Comparison of ENCODE assay signal across 7 mouse cellular contexts in genomic region chr6:83506258-83507167, GRCm38 (mm10). TPM values are rescaled to one million over a fixed set of nuclear protein-coding genes. Genes with fewer than 3 reads are reported as not detected.
A peak's percentile ranks its signal among the peaks of the same experiment; 100 is the strongest.
DNase-seq lines count a peak whose midpoint lies in the region; ATAC-seq lines count a peak whose summit lies in the region.

Dguok (minus strand) TSS chr6:83506969.

- peak within 1 kb of the TSS; percentile 78 for H3K9ac ChIP-seq in embryonic facial prominence, embryonic 11.5 days (replicated peaks; ENCODE audit: low read length)
- H3K9ac ChIP-seq in midbrain, embryonic 13.5 days (replicated peaks): peak within 1 kb of the TSS; percentile 86

- no peaks in the 10 kb centered on the region for H3K4me1 ChIP-seq in embryonic facial prominence, embryonic 11.5 days (ENCODE audit: control insufficient read depth, insufficient read depth, low read length)
- H3K4me1 ChIP-seq in limb, embryonic 10.5 days: peaks cover 16% of the 10 kb centered on the region
- H3K4me1 ChIP-seq in midbrain, embryonic 13.5 days (replicated peaks): peaks cover 20% of the 10 kb centered on the region

- no peaks in the 10 kb centered on the region for H3K27me3 ChIP-seq in embryonic facial prominence, embryonic 11.5 days (ENCODE audit: control insufficient read depth, insufficient read depth, low read length)
- H3K27me3 ChIP-seq in limb, embryonic 10.5 days (ENCODE audit: low read depth, poor library complexity, severe bottlenecking): no peaks in the 10 kb centered on the region
- H3K27me3 ChIP-seq in midbrain, embryonic 13.5 days: no peaks in the 10 kb centered on the region

- peak within 1 kb of the TSS; percentile 92 for H3K27ac ChIP-seq in embryonic facial prominence, embryonic 11.5 days (replicated peaks; ENCODE audit: low read depth, low read length)
- peak within 1 kb of the TSS; percentile 92 for H3K27ac ChIP-seq in limb, embryonic 10.5 days
- peak within 1 kb of the TSS; percentile 92 for H3K27ac ChIP-seq in midbrain, embryonic 13.5 days

- no peaks in the 10 kb centered on the region for H3K36me3 ChIP-seq in embryonic facial prominence, embryonic 11.5 days (replicated peaks; ENCODE audit: control insufficient read depth, insufficient read depth, low read depth, low read length)
- H3K36me3 ChIP-seq in limb, embryonic 10.5 days: peaks cover 3% of the 10 kb centered on the region; the same call in 1 of the 2 replicates
- H3K36me3 ChIP-seq in midbrain, embryonic 13.5 days: peaks cover 5% of the 10 kb centered on the region; the same call in 1 of the 2 replicates

- peak; percentile 98 for DNase-seq in adrenal gland, postnatal 14 days
- peak; percentile 99 for DNase-seq in embryonic facial prominence, embryonic 11.5 days (ENCODE audit: low spot score)
- DNase-seq in kidney, adult 11 months: peak; percentile 98
- peak; percentile 98 for DNase-seq in limb, embryonic 10.5 days (ENCODE audit: low spot score)
- peak; percentile 92 for DNase-seq in spleen, adult 12 weeks (ENCODE audit: low spot score)

- H3K4me3 ChIP-seq in embryonic facial prominence, embryonic 11.5 days (ENCODE audit: low read depth, low read length): peak within 1 kb of the TSS; percentile 74
- peak within 1 kb of the TSS; percentile 91 for H3K4me3 ChIP-seq in limb, embryonic 10.5 days
- peak within 1 kb of the TSS; percentile 77 for H3K4me3 ChIP-seq in midbrain, embryonic 13.5 days (replicated peaks)

- WGBS in embryonic facial prominence, embryonic 11.5 days: under 1% methylated on average over 54 of the region's 54 CpGs
- WGBS in limb, embryonic 10.5 days: under 1% methylated on average over 54 of the region's 54 CpGs
- under 1% methylated on average over 54 of the region's 54 CpGs for WGBS in midbrain, embryonic 13.5 days

- peak; percentile 98 for ATAC-seq in embryonic facial prominence, embryonic 11.5 days (replicated peaks; ENCODE audit: insufficient number of reproducible peaks, low FRiP score, low TSS enrichment, low read depth)
- peak; percentile 89 for ATAC-seq in granulocyte monocyte progenitor cell, adult 5-6 weeks (replicated peaks; ENCODE audit: poor library complexity, severe bottlenecking)
- ATAC-seq in midbrain, embryonic 13.5 days: peak; percentile 100

- H3K9me3 ChIP-seq in embryonic facial prominence, embryonic 11.5 days (replicated peaks; ENCODE audit: control insufficient read depth, low read length): no peaks in the 10 kb centered on the region
- H3K9me3 ChIP-seq in limb, embryonic 10.5 days (replicated peaks): no peaks in the 10 kb centered on the region
- H3K9me3 ChIP-seq in midbrain, embryonic 13.5 days: no peaks in the 10 kb centered on the region

- peak within 1 kb of the TSS; percentile 65 for H3K4me2 ChIP-seq in embryonic facial prominence, embryonic 11.5 days (ENCODE audit: low read depth, low read length)
- H3K4me2 ChIP-seq in midbrain, embryonic 13.5 days (replicated peaks): peak within 1 kb of the TSS; percentile 81

RNA-seq across cellular contexts. Expression of gene Dguok, which starts in this region (rescaled TPM):
- 45.2 and 46.6 TPM in 2 replicates for total RNA-seq in adrenal gland, postnatal 14 days (2021)
- 56.1 and 66.2 TPM in 2 replicates for polyA plus RNA-seq in embryonic facial prominence, embryonic 11.5 days (2014; fragmentation: Nextera tagmentation; extraction: Ambion mirVana)
- total RNA-seq in granulocyte monocyte progenitor cell, adult 5-6 weeks (2014; fragmentation: Nextera tagmentation): 28.1 and 49.2 TPM in 2 replicates
- total RNA-seq in granulocyte monocyte progenitor cell, adult 5-6 weeks (2017): 19.6 and 29.3 TPM in 2 replicates
- polyA plus RNA-seq in limb, embryonic 10.5 days (2016; fragmentation: Nextera tagmentation; extraction: Ambion mirVana): 58.0 and 69.5 TPM in 2 replicates
- 63.7 and 71.9 TPM in 2 replicates for polyA plus RNA-seq in midbrain, embryonic 13.5 days (2015; fragmentation: Nextera tagmentation; extraction: Ambion mirVana)

Comparison
In these comparisons a context has a peak if more than half of its experiments do, and no peak if none do; other contexts are left out.
1. Peak in every context shown above with its lines: DNase-seq, ATAC-seq, H3K4me3 ChIP-seq and H3K27ac ChIP-seq.